Mouse (Mus musculus) hindbrain, embryonic 14.5 days (tissue): ENCODE results near the gene Slc12a8. TPM values are rescaled to one million over a fixed set of nuclear protein-coding genes. Genes with fewer than 3 reads are reported as not detected.
A peak's percentile ranks its signal among the peaks of the same experiment; 100 is the strongest.

Experiments used
- ATAC-seq: fragments of 200-750 bp; cut with Nextera tagmentation; 2 replicates; pipeline ENCODE4 v1.8.0; 2017; ENCODE audit warnings: moderate number of reproducible peaks, mild to moderate bottlenecking, moderate TSS enrichment, moderate library complexity; ENCODE audit not compliant: low FRiP score
- DNase-seq: peaks from one replicate; pipeline ENCODE4 v3.0.0-alpha.2; 2015; ENCODE audit warnings: low spot score
- H3K27ac ChIP-seq: fragments of 300-500 bp; sonication (generic); 2 replicates; pipeline ENCODE4 v1.5.1; 2014; ENCODE audit warnings: mild to moderate bottlenecking, moderate library complexity
- H3K27me3 ChIP-seq: fragments of 300-500 bp; sonication (generic); 2 replicates; pipeline ENCODE4 v1.6.1; 2014; ENCODE audit warnings: mild to moderate bottlenecking, low read length, mixed read lengths; ENCODE audit not compliant: control insufficient read depth, insufficient read depth
- H3K36me3 ChIP-seq: fragments of 300-500 bp; sonication (generic); replicated peaks from 2 replicates; pipeline ENCODE4 v1.6.1; 2014; ENCODE audit not compliant: control insufficient read depth, insufficient read depth
- H3K4me1 ChIP-seq: fragments of 300-500 bp; sonication (generic); replicated peaks from 2 replicates; pipeline ENCODE4 v1.6.1; 2014; ENCODE audit warnings: antibody characterized with exemption, low read length, mixed read lengths; ENCODE audit not compliant: control insufficient read depth, insufficient read depth
- H3K4me2 ChIP-seq: fragments of 300-500 bp; sonication (generic); replicated peaks from 2 replicates; pipeline ENCODE4 v1.6.1; 2014; ENCODE audit warnings: mild to moderate bottlenecking, moderate library complexity
- H3K4me3 ChIP-seq: fragments of 300-500 bp; sonication (generic); replicated peaks from 2 replicates; pipeline ENCODE4 v1.5.1; 2014; ENCODE audit warnings: mild to moderate bottlenecking, low read length
- H3K9ac ChIP-seq: fragments of 300-500 bp; sonication (generic); 2 replicates; pipeline ENCODE4 v1.6.1; 2014
- H3K9me3 ChIP-seq: fragments of 300-500 bp; sonication (generic); 2 replicates; pipeline ENCODE4 v1.6.1; 2016; ENCODE audit warnings: low read length; ENCODE audit not compliant: control insufficient read depth
- WGBS: fragments of 180-500 bp; shearing (Covaris S2); extraction: QIAGEN DNeasy Blood & Tissue Kit; methylation state at CpG from one replicate; pipeline ENCODE4 v1.1.7; 2014; 5-methylcytosine and 5-hydroxymethylcytosine counted together
- polyA plus RNA-seq: library from polyadenylated mRNA; unstranded; fragments of >200 nt; fragmentation: Nextera tagmentation; extraction: Ambion mirVana; gene quantifications from 2 replicates; pipeline ENCODE4 v1.2.1, GENCODE M21; 2014

Gene Slc12a8
- polyA plus RNA-seq, 1 experiment from 2014 or later = 0.75 TPM

- WGBS = 28% methylated on average over 7 of the region's 7 CpGs
- Histone ChIP-seq H3K36me3 (no peaks in the 10 kb centered on the region), H3K4me2 (no peak overlapping the region), H3K27ac (0 out of 2 replicates have a peak overlapping the region, but pooled peaks have one; percentile 17), H3K9me3 (no peaks in the 10 kb centered on the region), H3K9ac (no peak overlapping the region), H3K27me3 (no peaks in the 10 kb centered on the region), H3K4me3 (no peak overlapping the region), H3K4me1 (peaks cover 7% of the 10 kb centered on the region)
- ATAC-seq (peak; percentile 64), DNase-seq (peak; percentile 50)
These were observed 77.1 kb downstream of the Slc12a8 start for GRCm38 (mm10) chr16:33594037-33594771.

GRCm38 (mm10) chr16:33595235-33595769 lies 78.2 kb downstream of the Slc12a8 start:
- WGBS = 93% methylated on average over 6 of the region's 6 CpGs
- Histone ChIP-seq H3K4me1 (peaks cover 7% of the 10 kb centered on the region), H3K36me3 (no peaks in the 10 kb centered on the region), H3K27ac (no peak overlapping the region), H3K9me3 (no peaks in the 10 kb centered on the region), H3K27me3 (no peaks in the 10 kb centered on the region), H3K9ac (no peak overlapping the region), H3K4me2 (no peak overlapping the region), H3K4me3 (no peak overlapping the region)
- DNase-seq = no peak
- ATAC-seq = no peak

- Histone ChIP-seq H3K9me3 (no peaks in the 10 kb centered on the region), H3K27me3 (no peaks in the 10 kb centered on the region), H3K4me3 (no peak overlapping the region), H3K4me1 (peaks cover 7% of the 10 kb centered on the region), H3K27ac (no peak overlapping the region), H3K4me2 (no peak overlapping the region), H3K9ac (no peak overlapping the region), H3K36me3 (no peaks in the 10 kb centered on the region)
- 80% methylated on average over 4 of the region's 4 CpGs for WGBS
- no peak for ATAC-seq
- no peak for DNase-seq
These were observed 79.1 kb downstream of the Slc12a8 start for GRCm38 (mm10) chr16:33596213-33596612.

- H3K9me3 ChIP-seq = no peaks in the 10 kb centered on the region
- no peaks in the 10 kb centered on the region for H3K27me3 ChIP-seq
- H3K27ac ChIP-seq = no peak overlapping the region
- H3K4me3 ChIP-seq = no peak overlapping the region
- DNase-seq = no peak
- no peak overlapping the region for H3K4me2 ChIP-seq
- no peak for ATAC-seq
- H3K9ac ChIP-seq = no peak overlapping the region
- WGBS = 34% methylated on average over 5 of the region's 5 CpGs
- no peaks in the 10 kb centered on the region for H3K36me3 ChIP-seq
- H3K4me1 ChIP-seq = no peaks in the 10 kb centered on the region
These were observed 83.1 kb downstream of the Slc12a8 start for GRCm38 (mm10) chr16:33600216-33600615.

- no peak overlapping the region for H3K27ac ChIP-seq
- DNase-seq (no peak), ATAC-seq (no peak)
- WGBS = 96% methylated on average over 8 of the region's 8 CpGs
- H3K36me3 ChIP-seq = no peaks in the 10 kb centered on the region
- H3K4me2 ChIP-seq = no peak overlapping the region
- H3K9ac ChIP-seq = no peak overlapping the region
- H3K27me3 ChIP-seq = no peaks in the 10 kb centered on the region
- no peak overlapping the region for H3K4me3 ChIP-seq
- H3K4me1 ChIP-seq = peaks cover 9% of the 10 kb centered on the region; the same call in 1 of the 2 replicates
- no peaks in the 10 kb centered on the region for H3K9me3 ChIP-seq
These were observed 84.2 kb downstream of the Slc12a8 start for GRCm38 (mm10) chr16:33601299-33601698.

GRCm38 (mm10) chr16:33605647-33606596 lies 88.8 kb downstream of the Slc12a8 start:
- no peak overlapping the region for H3K4me3 ChIP-seq
- no peak overlapping the region for H3K9ac ChIP-seq
- H3K27me3 ChIP-seq = no peaks in the 10 kb centered on the region
- ATAC-seq = peak; percentile 90
- H3K4me1 ChIP-seq = peaks cover 15% of the 10 kb centered on the region; the same call in 1 of the 2 replicates
- DNase-seq = peak; percentile 53
- peak overlapping the region; percentile 51 for H3K27ac ChIP-seq
- no peak overlapping the region for H3K4me2 ChIP-seq
- WGBS = 11% methylated on average over 9 of the region's 9 CpGs
- H3K9me3 ChIP-seq = no peaks in the 10 kb centered on the region
- no peaks in the 10 kb centered on the region for H3K36me3 ChIP-seq

GRCm38 (mm10) chr16:33606691-33607532 lies 89.8 kb downstream of the Slc12a8 start:
- ATAC-seq (peak; percentile 1; the same call in 1 of the 2 replicates), DNase-seq (no peak)
- Histone ChIP-seq H3K4me3 (no peak overlapping the region), H3K9ac (no peak overlapping the region), H3K4me2 (no peak overlapping the region), H3K27me3 (no peaks in the 10 kb centered on the region), H3K9me3 (no peaks in the 10 kb centered on the region), H3K4me1 (peaks cover 15% of the 10 kb centered on the region; the same call in 1 of the 2 replicates), H3K36me3 (no peaks in the 10 kb centered on the region), H3K27ac (peak overlapping the region; percentile 8; the same call in 1 of the 2 replicates)
- WGBS = 19% methylated on average over 8 of the region's 8 CpGs

- no peak overlapping the region for H3K4me2 ChIP-seq
- H3K27me3 ChIP-seq = no peaks in the 10 kb centered on the region
- H3K4me3 ChIP-seq = no peak overlapping the region
- no peak for ATAC-seq
- WGBS = 60% methylated on average over 2 of the region's 2 CpGs
- no peaks in the 10 kb centered on the region for H3K9me3 ChIP-seq
- no peak for DNase-seq
- no peaks in the 10 kb centered on the region for H3K36me3 ChIP-seq
- H3K9ac ChIP-seq = no peak overlapping the region
- peaks cover 15% of the 10 kb centered on the region; the same call in 1 of the 2 replicates for H3K4me1 ChIP-seq
- no peak overlapping the region for H3K27ac ChIP-seq
These were observed 92.4 kb downstream of the Slc12a8 start for GRCm38 (mm10) chr16:33609554-33609953.
